Mouse (Mus musculus): ENCODE data around the gene Tubb3. TPM values are rescaled to one million over a fixed set of nuclear protein-coding genes. Genes with fewer than 3 reads are reported as not detected.

The Tubb3 gene
- not detected for total RNA-seq (2021)
- long read RNA-seq, experiment 1: 0 reads
- long read RNA-seq, experiment 2, partial matches to known transcripts: 0 of 1 reads
- long read RNA-seq, experiment 2, other reads (novel, unspliced or antisense): 1 of 1 reads

DNA sequence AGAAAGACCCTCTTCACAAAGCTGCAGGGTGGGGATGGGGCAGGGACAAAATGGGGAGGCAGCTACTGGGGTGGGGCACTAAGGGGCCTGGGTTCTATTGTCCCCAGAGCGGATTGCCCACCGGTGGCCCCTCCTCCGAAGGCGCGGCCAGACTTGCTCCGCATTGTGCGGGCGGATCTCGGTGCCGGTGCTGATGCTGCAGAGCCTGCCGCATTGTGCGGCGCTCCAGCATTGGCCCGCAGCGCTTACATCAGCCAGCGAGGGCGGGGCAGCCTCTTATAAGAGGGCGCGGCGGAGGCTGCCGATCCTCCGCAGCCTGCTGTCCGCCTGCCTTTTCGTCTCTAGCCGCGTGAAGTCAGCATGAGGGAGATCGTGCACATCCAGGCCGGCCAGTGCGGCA, at the start of gene Tubb3:
Gene Tubb3, plus strand, starts transcription at position 179 of the 400 bp plus-strand sequence.
- peak within 1 kb of the TSS; percentile 57 for H3K4me3 ChIP-seq
- no peak within 1 kb of the TSS for H3K27ac ChIP-seq
- no peak for TF ChIP-seq CTCF (IDR thresholded peaks at IDR 0.05)
- DNase-seq: peak; percentile 62
- intact Hi-C loops (cut with DNase I): no loop called here

DNA sequence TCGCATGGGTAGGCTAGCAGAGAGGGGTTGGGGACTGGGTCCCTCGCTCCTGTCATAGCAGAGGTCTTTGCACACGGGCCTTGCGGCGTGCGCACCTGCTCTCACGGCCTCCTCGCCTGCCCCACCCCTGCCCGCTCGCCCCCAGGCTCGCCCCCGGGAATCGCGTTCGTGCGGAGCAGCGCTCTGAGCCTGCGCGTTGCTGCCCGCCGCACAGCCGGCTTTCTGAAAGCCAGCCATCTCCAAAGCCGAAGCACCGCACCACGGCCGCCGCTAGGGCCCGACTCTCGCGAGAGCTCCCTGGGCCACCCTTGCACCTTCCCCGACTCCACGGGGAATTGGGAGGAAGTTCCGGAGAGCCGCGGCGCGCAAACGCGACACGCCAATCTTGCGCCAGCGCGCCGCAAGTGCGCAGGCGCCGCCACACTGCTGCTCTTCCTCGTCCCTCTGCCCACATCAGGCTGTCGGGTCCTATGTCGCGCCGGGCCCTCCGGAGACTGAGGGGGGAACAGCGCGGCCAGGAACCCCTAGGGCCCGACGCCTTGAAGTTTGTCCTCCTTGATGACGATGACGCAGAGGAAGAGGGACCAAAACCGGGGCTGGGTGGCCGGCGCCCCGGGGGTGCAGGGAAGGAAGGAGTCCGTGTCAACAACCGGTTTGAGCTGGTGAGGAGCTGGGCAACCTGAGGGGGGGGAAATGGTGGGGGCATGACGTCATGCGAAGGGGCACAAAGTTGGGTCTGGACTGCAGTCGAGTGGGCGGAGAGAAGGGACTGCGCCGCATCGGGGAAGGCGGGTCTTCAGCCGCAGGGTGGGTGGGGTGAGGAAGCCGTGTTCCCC, 37.6 kb upstream of the Tubb3 start, which contains the start of gene Tcf25:
Gene Tcf25, plus strand, starts transcription at position 351 of the 836 bp plus-strand sequence.
- DNase-seq: peak; percentile 98
- peak; percentile 77 for TF ChIP-seq CTCF (IDR thresholded peaks at IDR 0.05)
- peak within 1 kb of the TSS; percentile 90 for H3K4me3 ChIP-seq
- intact Hi-C loops (cut with DNase I): loop anchor here (5.0 kb wide), 1 partner anchor 69 kb away; no protein-coding TSS in a partner anchor
- H3K27ac ChIP-seq: peak within 1 kb of the TSS; percentile 100

GRCm38 (mm10) chr8:123374239-123374578, 37.0 kb upstream of the Tubb3 start:
- no peak for TF ChIP-seq CTCF (IDR thresholded peaks at IDR 0.05)
- peak overlapping the region; percentile 90 for H3K4me3 ChIP-seq
- intact Hi-C loops (cut with DNase I): loop anchor here (5.0 kb wide), 1 partner anchor 68 kb away; no protein-coding TSS in a partner anchor
- H3K27ac ChIP-seq: peak overlapping the region; percentile 100
- DNase-seq: peak; percentile 96

- no peak for TF ChIP-seq CTCF (IDR thresholded peaks at IDR 0.05)
- DNase-seq: peak; percentile 73
- intact Hi-C loops (cut with DNase I): no loop called here
- Histone ChIP-seq H3K27ac (peak overlapping the region; percentile 100), H3K4me3 (peak overlapping the region; percentile 90)
Measured at GRCm38 (mm10) chr8:123375701-123376100, 35.5 kb upstream of the Tubb3 start.

DNA sequence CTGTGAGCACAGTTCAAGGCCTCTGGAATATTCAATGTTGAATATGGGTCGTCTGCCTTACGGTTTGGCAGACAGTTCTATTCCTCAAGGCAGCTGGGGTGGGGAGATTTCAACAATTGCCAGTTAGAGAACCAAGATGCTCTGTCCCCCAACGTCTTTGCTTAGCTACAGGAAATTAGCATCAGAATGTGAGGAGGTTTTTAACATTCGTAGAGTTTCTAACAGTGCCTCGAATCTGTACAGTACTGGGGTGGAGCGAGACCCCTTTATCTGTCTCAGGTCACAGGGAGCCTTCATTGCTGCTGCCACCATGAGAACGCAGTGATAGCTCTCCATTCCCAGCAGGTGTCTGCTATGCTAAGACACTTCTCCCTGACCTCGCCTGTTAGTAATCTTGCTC, 35.1 kb upstream of the Tubb3 start:
- intact Hi-C loops (cut with DNase I): no loop called here
- no peak for TF ChIP-seq CTCF (IDR thresholded peaks at IDR 0.05)
- no peak for DNase-seq
- Histone ChIP-seq H3K4me3 (peak overlapping the region; percentile 90), H3K27ac (peak overlapping the region; percentile 100)

DNA sequence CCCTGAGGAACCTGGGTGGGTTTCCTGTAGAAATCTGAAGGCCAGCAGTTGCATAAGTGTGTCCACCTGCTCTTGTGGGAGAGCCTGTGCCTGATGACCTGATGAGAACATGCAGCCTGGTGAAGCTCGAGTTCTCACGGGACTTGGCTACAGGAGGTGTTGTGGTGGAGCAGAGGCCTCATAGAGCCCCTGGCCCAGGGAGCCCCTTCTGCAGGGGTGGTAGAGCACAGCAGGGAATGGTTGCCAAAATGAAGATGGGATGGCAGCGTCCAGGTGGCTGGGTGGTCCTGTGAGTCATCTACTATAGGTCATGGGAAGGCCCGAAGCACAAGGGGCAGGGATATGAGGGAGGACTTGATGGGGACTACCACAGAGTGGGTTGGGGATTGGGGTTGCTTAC, 29.5 kb upstream of the Tubb3 start:
- Histone ChIP-seq H3K4me3 (no peak overlapping the region), H3K27ac (no peak overlapping the region)
- intact Hi-C loops (cut with DNase I): no loop called here
- TF ChIP-seq CTCF (IDR thresholded peaks at IDR 0.05): no peak
- DNase-seq: no peak

- no peak for DNase-seq
- no peak overlapping the region for H3K4me3 ChIP-seq
- H3K27ac ChIP-seq: no peak overlapping the region
- no peak for TF ChIP-seq CTCF (IDR thresholded peaks at IDR 0.05)
- intact Hi-C loops (cut with DNase I): no loop called here
Measured at GRCm38 (mm10) chr8:123382516-123382915, 28.7 kb upstream of the Tubb3 start.

DNA sequence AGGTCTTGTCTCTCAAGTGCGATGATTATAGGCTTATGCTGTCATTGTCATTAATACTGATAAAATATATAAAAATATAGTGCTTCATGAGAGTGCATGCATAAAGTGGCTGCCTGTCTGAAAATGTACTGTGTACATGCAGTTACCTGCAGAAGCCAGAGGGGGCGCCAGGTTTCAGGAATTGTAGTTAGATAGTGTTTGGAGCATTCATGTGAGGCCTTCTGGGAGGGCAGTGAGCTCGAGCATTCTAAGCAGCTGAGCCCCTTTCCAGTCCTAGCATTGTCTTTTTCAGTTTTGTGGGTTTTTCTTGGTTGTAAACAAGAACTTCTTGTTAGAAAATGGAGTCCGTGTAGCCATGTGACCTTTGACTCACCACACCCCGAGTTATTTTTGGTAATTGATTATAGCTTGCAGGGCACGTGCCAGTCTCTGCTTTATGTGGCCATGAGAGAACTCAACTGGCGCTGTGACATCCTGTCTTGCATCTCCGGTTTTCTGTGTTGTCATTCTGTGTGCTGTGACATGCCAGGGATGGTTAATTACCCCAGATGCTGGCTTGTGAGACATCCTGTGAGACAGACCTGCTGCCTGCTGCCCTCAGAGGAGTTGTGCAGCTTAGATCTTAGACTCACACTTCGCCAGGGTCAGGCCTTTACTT, 26.2 kb upstream of the Tubb3 start:
- intact Hi-C loops (cut with DNase I): no loop called here
- TF ChIP-seq CTCF (IDR thresholded peaks at IDR 0.05): peak; percentile 68
- Histone ChIP-seq H3K27ac (no peak overlapping the region), H3K4me3 (no peak overlapping the region)
- DNase-seq: no peak

GRCm38 (mm10) chr8:123387041-123387440, 24.2 kb upstream of the Tubb3 start:
- Histone ChIP-seq H3K4me3 (no peak overlapping the region), H3K27ac (no peak overlapping the region)
- intact Hi-C loops (cut with DNase I): no loop called here
- no peak for TF ChIP-seq CTCF (IDR thresholded peaks at IDR 0.05)
- DNase-seq: no peak

DNA sequence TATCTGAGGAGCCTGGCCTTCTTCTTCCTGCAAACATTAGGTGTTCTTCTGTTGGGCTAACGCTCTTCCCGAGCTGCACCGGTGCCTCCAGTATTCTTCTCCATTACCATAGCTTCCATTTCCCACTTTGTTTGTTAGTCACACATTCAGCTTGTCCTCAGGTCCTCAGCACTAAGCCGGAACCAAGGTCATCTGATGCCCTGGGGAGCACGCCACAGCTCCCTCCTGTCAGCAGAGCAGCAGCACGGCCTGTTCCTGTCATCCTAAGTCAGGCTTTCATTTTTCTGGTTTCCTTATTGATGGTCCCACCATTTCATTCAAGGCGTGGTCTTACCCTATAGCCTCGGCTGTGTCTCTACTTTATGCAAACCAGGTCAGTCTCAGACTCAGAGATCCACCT, 23.4 kb upstream of the Tubb3 start:
- Histone ChIP-seq H3K4me3 (no peak overlapping the region), H3K27ac (no peak overlapping the region)
- intact Hi-C loops (cut with DNase I): no loop called here
- TF ChIP-seq CTCF (IDR thresholded peaks at IDR 0.05): no peak
- no peak for DNase-seq

- no peak for TF ChIP-seq CTCF (IDR thresholded peaks at IDR 0.05)
- no peak for DNase-seq
- Histone ChIP-seq H3K4me3 (no peak overlapping the region), H3K27ac (no peak overlapping the region)
- intact Hi-C loops (cut with DNase I): no loop called here
Measured at GRCm38 (mm10) chr8:123389026-123389425, 22.2 kb upstream of the Tubb3 start.

GRCm38 (mm10) chr8:123398308-123398707, 12.9 kb upstream of the Tubb3 start:
- Histone ChIP-seq H3K4me3 (no peak overlapping the region), H3K27ac (no peak overlapping the region)
- DNase-seq: no peak
- no peak for TF ChIP-seq CTCF (IDR thresholded peaks at IDR 0.05)
- intact Hi-C loops (cut with DNase I): no loop called here

DNA sequence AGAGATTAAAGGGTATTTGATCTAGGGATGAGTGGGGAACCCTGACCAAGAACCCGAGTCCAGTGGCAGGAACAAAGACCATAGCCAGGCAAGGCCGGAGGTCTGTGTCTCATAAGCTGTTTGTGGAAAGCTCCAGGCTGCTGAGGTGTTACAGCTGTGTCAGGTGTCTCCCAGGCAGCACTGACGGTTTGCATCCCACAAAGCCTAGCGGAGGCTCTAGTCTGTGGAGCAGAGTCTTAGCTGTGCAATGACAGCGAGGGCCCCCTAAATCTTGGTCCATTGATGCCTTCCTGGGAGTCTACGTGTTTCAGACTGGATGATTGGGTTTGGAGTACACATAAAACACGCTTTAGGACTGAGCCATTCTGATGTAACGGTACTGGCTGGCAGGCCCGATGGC, 9.3 kb upstream of the Tubb3 start:
- intact Hi-C loops (cut with DNase I): no loop called here
- Histone ChIP-seq H3K27ac (no peak overlapping the region), H3K4me3 (no peak overlapping the region)
- DNase-seq: peak; percentile 2
- no peak for TF ChIP-seq CTCF (IDR thresholded peaks at IDR 0.05)
